Comparison of ENCODE assay signal across 11 mouse cellular contexts in genomic region chr2:78418561-78419338, GRCm38 (mm10).
DNase-seq lines count a peak whose midpoint lies in the region; TF ChIP-seq lines count a peak whose summit lies in the region.
"Had no signal": no experiment of that assay in that cellular context is flagged by ENCODE, and none has a peak within 500 bp of the region (broad histone marks: within the 10 kb centered on the region; RNA-seq: fewer than 3 reads in every experiment).

No protein-coding gene starts in this region.

- H3K27ac ChIP-seq in kidney, adult 2 months (ENCODE audit: insufficient read depth, low read depth, low read length) = no peak overlapping the region

- no peaks in the 10 kb centered on the region for H3K4me1 ChIP-seq in kidney, adult 2 months (ENCODE audit: control insufficient read depth, insufficient read depth, low read length)

- no peak for TF ChIP-seq CTCF in kidney, adult 2 months (conservative IDR thresholded peaks at IDR 0.05; ENCODE audit: insufficient read depth, insufficient read length, low read depth, low read length)

- no peak overlapping the region for H3K4me3 ChIP-seq in kidney, adult 2 months (ENCODE audit: insufficient read depth, low read depth, low read length)

- peak; percentile 10 for DNase-seq in kidney, postnatal 10 days
- DNase-seq in kidney, adult 2 months = no peak
- peak; percentile 24 for DNase-seq in embryo, embryonic 11.5 days (ENCODE audit: low read depth, low spot score)
- peak; percentile 13 for DNase-seq in gastrocnemius, postnatal 10 days
- DNase-seq in heart, postnatal 4 days = peak; percentile 56
- no peak for DNase-seq in MN1 (ENCODE audit: low spot score)
- no peak for DNase-seq in urinary bladder, adult 18-20 months (ENCODE audit: low spot score in 2 of 2)
- DNase-seq in frontal cortex, postnatal 36 days (ENCODE audit: low spot score in 2 of 2) = no peak
- DNase-seq: adrenal gland, postnatal 36 days; right cerebral cortex, postnatal 14 days had no signal

- no peaks in the 10 kb centered on the region for H3K27me3 ChIP-seq in kidney, adult 2 months (replicated peaks; ENCODE audit: control insufficient read depth, insufficient read depth, low read length)
- H3K27me3 ChIP-seq: CH12.LX had no signal

- H3K36me3 ChIP-seq in kidney, adult 2 months (ENCODE audit: control insufficient read depth, insufficient read depth, low read length) = no peaks in the 10 kb centered on the region

- WGBS in kidney, adult 2 months = 55% methylated on average over 3 of the region's 3 CpGs

- no peak for TF ChIP-seq POLR2A in kidney, adult 2 months (IDR thresholded peaks at IDR 0.05; ENCODE audit: low read depth, low read length)

Comparison
In these comparisons a context has a peak if more than half of its experiments do, and no peak if none do; other contexts are left out.
1. DNase-seq: peak in kidney, postnatal 10 days (single experiment), embryo, embryonic 11.5 days (single experiment), gastrocnemius, postnatal 10 days (single experiment) and heart, postnatal 4 days (single experiment); none in kidney, adult 2 months (single experiment), MN1 (single experiment), urinary bladder, adult 18-20 months (0 of 2) and frontal cortex, postnatal 36 days (0 of 2).